Mouse (Mus musculus) large intestine, adult 2 months (tissue): ENCODE measurements around the gene Gm17545. TPM values are rescaled to one million over a fixed set of nuclear protein-coding genes. Genes with fewer than 3 reads are reported as not detected.
"Not testable (repeated sequence)": the region's sequence is repeated elsewhere in the genome, so short reads cannot be mapped to it uniquely, and the experiment has no call there.

ENCODE experiments used
- DNase-seq: peaks from one replicate; pipeline ENCODE4 v3.0.0-alpha.2; 2012; ENCODE audit warnings: low read depth, low spot score
- WGBS: fragments of 180-500 bp; shearing (Covaris S2); methylation state at CpG from one replicate; pipeline ENCODE4 v1.1.7; 2018; 5-methylcytosine and 5-hydroxymethylcytosine counted together
- polyA plus RNA-seq: library from polyadenylated mRNA; depleted of rRNA; stranded (reverse); fragments of >200 nt; gene quantifications from 2 replicates; pipeline ENCODE4 v1.2.3, GENCODE M21; 2012; rRNA removed

The Gm17545 gene
- polyA plus RNA-seq: not detected in 2 replicates

DNA sequence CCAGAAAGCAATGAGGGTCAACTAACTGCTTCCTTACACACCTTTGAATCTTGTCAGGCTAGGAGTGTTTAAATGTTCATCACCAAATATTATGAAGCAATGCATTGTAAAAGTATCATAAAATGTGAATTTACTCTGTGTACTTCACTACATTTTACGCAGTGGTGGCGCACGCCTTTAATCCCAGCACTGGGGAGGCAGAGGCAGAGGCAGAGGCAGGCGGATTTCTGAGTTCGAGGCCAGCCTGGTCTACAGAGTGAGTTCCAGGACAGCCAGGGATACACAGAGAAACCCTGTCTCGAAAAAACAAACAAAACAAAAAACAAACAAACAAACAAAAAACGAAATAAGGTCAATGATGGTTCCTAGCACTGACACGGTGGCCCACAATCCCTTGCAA lies at the start of gene Gm17545:
Gene Gm17545, plus strand, starts transcription at position 301 of the 400 bp plus-strand sequence.
- WGBS: 83% methylated on average over 8 of the region's 8 CpGs
- DNase-seq: not testable (repeated sequence)

DNA sequence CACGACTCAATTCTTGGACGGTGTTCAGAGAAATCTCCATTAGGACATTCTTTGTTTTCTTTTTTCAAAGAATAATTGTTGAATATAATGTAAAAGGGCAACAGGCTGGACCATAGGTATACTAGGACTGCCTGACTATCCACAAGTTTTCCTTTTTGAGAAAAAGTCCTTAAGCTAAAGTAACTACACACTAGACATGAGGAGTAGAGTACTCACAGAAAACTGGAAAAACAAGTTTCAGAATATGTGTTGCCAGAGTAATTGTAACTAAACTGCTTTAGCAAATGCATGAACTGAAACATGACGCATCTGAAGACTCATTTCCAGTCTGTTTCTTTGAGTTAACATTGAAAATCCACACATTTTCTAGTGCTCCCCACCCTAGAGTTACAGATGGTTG lies 48.7 kb upstream of the Gm17545 start:
- WGBS: 51% methylated on average over 3 of the region's 3 CpGs
- no peak for DNase-seq

GRCm38 (mm10) chr9:22407633-22408032 lies 46.5 kb upstream of the Gm17545 start:
- DNase-seq: not testable (repeated sequence)
- WGBS: 76% methylated on average over 4 of the region's 4 CpGs

GRCm38 (mm10) chr9:22408344-22408743 lies 45.7 kb upstream of the Gm17545 start:
- DNase-seq: not testable (repeated sequence)
- WGBS: 15% methylated on average over 4 of the region's 4 CpGs

DNA sequence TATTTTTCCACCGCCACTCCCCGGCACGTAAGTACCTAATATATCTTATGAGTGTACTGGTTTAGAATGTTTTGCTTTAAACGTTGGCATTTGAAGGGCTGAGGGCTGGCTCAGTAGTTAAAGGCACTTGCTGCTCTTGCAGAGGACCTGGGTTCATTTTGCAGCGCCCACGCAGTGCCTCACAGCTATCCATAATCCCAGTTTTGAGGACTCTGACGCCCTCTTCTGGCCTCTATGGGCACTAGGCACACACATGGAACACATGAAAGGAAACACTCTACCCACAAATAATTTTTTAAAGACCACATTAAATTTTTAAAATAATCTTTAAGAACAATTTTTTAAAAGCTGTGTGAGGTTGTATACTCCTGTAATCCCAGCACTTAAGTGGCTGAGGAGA lies 44.6 kb upstream of the Gm17545 start:
- WGBS: 75% methylated on average over 7 of the region's 7 CpGs
- DNase-seq: no peak

DNA sequence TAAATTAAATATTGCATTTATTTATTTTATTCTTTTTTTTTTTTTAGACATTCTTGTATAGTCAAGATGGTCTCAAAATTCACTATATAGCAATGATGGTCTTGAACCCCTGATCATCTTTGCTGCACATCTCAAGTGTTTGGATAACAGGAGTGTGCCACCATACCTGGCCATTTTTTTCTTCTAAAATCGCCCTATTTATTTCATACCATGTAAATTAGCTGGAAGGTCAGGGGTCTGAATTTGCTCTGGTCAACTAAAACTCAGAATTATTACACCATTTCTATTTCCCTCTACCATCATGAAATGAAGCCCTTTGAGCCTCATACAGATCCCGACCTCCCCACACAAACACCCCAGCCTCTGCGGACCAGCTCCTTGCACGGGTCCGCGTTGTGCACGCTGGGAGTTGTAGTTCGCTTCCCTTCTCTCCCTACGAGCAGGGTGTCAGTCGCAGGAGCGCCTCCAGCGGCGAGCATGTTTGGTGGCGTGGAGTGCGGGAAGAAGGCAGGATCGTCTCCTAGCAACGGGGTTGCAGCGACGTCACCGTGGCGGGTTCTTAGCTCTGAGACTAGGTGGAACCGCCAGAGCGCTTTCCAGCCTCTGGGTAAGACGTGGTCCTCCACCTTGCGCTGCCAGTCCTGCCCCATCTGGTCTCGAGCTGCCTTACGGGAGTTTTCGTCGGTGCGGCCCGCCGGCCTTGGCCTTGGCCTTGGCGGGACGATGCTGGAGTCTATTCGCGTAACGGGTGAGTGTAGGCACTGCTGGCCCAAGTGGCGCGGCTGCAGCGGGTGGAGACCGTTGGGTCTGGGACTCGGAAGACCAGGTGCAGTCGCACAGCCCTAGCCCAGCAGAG lies 42.9 kb upstream of the Gm17545 start, which contains the start of gene 9530077C05Rik:
Gene 9530077C05Rik, plus strand, starts transcription at position 512 of the 856 bp plus-strand sequence.
- DNase-seq: peak; percentile 77
- under 1% methylated on average over 43 of the region's 43 CpGs for WGBS

DNA sequence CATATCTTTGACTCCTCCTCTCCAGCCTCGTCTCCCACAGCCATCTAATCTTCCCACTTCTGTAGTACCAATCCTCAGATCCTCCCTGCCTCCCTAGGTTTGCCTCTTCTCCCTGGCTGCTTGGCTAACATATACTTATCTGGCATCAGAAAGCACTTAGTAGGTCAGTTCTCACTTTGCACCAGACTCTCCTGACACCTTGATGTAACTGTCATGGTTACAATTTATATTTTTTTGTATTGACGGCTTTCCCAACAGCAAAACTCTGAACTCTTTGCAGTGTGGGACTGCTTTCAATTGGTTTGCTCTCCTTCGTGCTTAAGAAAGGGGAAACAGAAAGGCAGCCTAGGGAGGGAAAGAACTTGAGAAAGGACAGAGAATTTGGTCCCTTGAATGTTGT lies 37.9 kb upstream of the Gm17545 start:
- DNase-seq: no peak

DNA sequence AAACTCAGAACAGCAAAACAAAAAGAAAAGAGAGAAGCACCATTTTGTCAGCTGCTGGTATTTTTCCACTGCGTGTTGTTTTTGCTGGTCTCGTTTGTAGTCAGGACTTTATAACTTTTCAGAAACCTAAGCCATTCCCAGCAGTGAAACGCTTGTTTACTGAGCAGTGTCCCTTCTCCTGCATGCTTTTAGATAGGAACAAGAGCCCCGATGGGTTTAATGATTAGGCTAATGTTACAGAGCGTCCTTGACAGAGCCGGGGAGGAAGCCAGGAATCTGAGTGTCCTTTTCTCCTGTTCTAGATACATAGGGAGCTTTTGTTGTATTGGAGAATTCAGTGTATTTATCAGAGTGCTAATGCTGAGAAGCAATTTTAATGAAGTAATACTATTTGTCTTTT lies 36.5 kb upstream of the Gm17545 start:
- no peak for DNase-seq
- 35% methylated on average over 6 of the region's 6 CpGs for WGBS

More for the DNA sequence above, 37.9 kb upstream of the Gm17545 start:
- WGBS: 75% methylated on average over 3 of the region's 3 CpGs

- no peak for DNase-seq
- WGBS: 93% methylated on average over 3 of the region's 3 CpGs
Observed at GRCm38 (mm10) chr9:22419877-22420276, 34.2 kb upstream of the Gm17545 start.

- DNase-seq: no peak
- WGBS: 58% methylated on average over 7 of the region's 7 CpGs
Observed at GRCm38 (mm10) chr9:22420491-22420890, 33.6 kb upstream of the Gm17545 start.

GRCm38 (mm10) chr9:22422559-22422958 lies 31.5 kb upstream of the Gm17545 start:
- no peak for DNase-seq
- whole genome bisulfite sequencing: 38% methylated on average over 1 of the region's 1 CpGs

- WGBS: 56% methylated on average over 1 of the region's 1 CpGs
- DNase-seq: no peak
Observed at GRCm38 (mm10) chr9:22423507-22423906, 30.6 kb upstream of the Gm17545 start.

DNA sequence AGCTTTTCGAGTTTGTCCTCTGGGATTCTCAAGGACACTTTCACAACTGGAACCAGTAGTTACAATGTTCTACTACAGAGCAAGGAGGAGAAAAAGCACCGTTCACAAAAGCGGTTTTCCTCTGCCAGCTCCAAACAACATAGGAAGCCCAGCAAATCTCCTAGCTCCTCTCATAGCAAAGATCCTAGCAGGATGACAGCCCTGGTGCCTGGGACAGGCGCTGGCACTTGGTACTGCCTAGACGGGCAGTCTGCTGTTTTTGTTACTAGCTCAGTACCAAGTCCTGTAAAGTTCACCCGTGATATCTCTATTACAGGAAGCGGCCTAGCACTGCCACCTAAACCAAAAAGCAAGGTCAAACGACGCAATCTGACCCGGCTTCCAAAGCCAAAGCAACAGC lies 29.9 kb upstream of the Gm17545 start:
- no peak for DNase-seq

GRCm38 (mm10) chr9:22424719-22425118 lies 29.4 kb upstream of the Gm17545 start:
- WGBS: 92% methylated on average over 4 of the region's 4 CpGs
- DNase-seq: no peak

More for the DNA sequence above, 29.9 kb upstream of the Gm17545 start:
- 73% methylated on average over 10 of the region's 10 CpGs for WGBS

GRCm38 (mm10) chr9:22428028-22428665 lies 25.9 kb upstream of the Gm17545 start:
- WGBS: 55% methylated on average over 4 of the region's 4 CpGs
- DNase-seq: no peak

GRCm38 (mm10) chr9:22428666-22429410 lies 25.3 kb upstream of the Gm17545 start:
- 76% methylated on average over 14 of the region's 14 CpGs for WGBS
- no peak for DNase-seq

DNA sequence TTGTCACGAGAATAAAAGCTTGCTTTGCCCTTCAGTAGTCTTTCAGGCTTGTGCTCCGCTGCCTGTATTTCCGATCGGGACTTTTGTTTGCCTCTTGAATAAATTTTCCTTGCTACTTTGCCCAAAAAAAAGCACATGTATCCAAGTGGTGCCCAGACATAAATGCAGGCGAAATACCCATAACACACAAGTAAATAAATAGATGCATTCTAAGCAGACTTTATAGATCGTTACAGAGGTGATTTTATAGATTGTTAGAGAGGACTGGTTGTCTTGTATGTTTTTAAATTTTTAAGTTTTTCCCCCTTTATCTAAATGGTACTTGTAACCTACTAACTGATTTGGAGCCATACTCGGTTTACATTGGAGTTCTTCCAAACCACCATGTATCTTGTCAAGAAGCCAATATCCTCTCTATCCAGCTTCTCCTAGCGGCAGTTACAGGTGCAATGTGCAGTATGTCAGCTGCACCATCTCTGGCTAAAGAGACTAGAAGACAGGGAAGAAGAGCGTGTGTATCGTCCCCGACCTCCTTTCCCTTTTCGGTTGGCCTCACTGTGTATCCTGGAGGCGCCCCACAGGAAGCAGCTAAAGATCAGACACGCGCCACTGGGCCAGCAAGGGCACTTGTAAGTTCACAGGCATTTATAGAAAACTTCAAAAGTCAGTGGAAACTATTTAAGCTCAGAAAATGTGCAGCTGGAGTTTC lies 24.4 kb upstream of the Gm17545 start:
- 16% methylated on average over 15 of the region's 15 CpGs for WGBS

GRCm38 (mm10) chr9:22430315-22430840 lies 23.7 kb upstream of the Gm17545 start:
- DNase-seq: no peak
- 18% methylated on average over 5 of the region's 5 CpGs for WGBS

More for the DNA sequence above, 24.4 kb upstream of the Gm17545 start:
- peak; percentile 37 for DNase-seq

DNA sequence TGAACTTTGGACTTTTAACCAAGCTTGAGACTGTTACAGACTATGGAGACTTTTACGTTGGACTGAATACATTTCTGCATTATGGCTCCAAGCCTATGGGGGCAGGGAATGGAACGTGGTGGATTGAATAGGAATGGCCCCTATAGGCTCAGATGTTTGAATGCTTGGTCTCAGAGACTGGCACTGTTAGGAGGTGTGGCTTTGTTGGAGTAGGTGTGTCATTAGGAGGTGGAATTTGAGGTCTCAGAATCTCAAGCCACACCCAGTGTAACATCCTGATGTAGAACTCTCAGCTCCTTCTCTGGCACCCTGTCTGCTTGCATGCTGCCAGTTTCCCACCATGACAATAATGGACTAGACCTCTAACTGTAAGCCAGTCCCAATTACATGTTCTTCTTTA lies 20.9 kb upstream of the Gm17545 start:
- 63% methylated on average over 2 of the region's 2 CpGs for WGBS
- no peak for DNase-seq
